Mouse (Mus musculus) heart, embryonic 10.5 days (tissue): ENCODE results near the gene Mdfi. TPM values are rescaled to one million over a fixed set of nuclear protein-coding genes. Genes with fewer than 3 reads are reported as not detected.

Experiments used
- DNase-seq: peaks from one replicate; pipeline ENCODE4 v3.0.0-alpha.2; 2017; ENCODE audit warnings: low spot score
- H3K27ac ChIP-seq: fragments of 300-500 bp; sonication (generic); 2 replicates; pipeline ENCODE4 v1.5.1; 2016; ENCODE audit warnings: mild to moderate bottlenecking
- H3K27me3 ChIP-seq: fragments of 300-500 bp; sonication (generic); 2 replicates; pipeline ENCODE4 v1.6.1; 2016; ENCODE audit warnings: mild to moderate bottlenecking; ENCODE audit not compliant: poor library complexity, insufficient read depth, severe bottlenecking
- H3K36me3 ChIP-seq: fragments of 300-500 bp; sonication (generic); 2 replicates; pipeline ENCODE4 v1.6.1; 2016; ENCODE audit warnings: mild to moderate bottlenecking, moderate library complexity
- H3K4me1 ChIP-seq: fragments of 300-500 bp; sonication (generic); 2 replicates; pipeline ENCODE4 v1.6.1; 2016; ENCODE audit warnings: mild to moderate bottlenecking
- H3K4me3 ChIP-seq: fragments of 300-500 bp; sonication (generic); 2 replicates; pipeline ENCODE4 v1.5.1; 2016; ENCODE audit warnings: mild to moderate bottlenecking, moderate library complexity
- H3K9me3 ChIP-seq: fragments of 300-500 bp; sonication (generic); 2 replicates; pipeline ENCODE4 v1.6.1; 2016; ENCODE audit warnings: mild to moderate bottlenecking, moderate library complexity
- WGBS: fragments of 180-500 bp; shearing (Covaris S2); methylation state at CpG from one replicate; pipeline ENCODE4 v1.1.7; 2016; 5-methylcytosine and 5-hydroxymethylcytosine counted together
- polyA plus RNA-seq: library from polyadenylated mRNA; unstranded; fragments of >200 nt; fragmentation: Nextera tagmentation; extraction: Ambion mirVana; gene quantifications from 2 replicates; pipeline ENCODE4 v1.2.1, GENCODE M21; 2016

Gene Mdfi
- polyA plus RNA-seq, 1 experiment from 2014 or later: 17.7 TPM

GRCm38 (mm10) chr17:47788996-47789395 lies 45.5 kb downstream of the Mdfi start:
- no peak for DNase-seq
- peaks cover 69% of the 10 kb centered on the region for H3K4me1 ChIP-seq
- 72% methylated on average over 6 of the region's 6 CpGs for WGBS
- H3K27ac ChIP-seq: no peak overlapping the region
- peaks cover 37% of the 10 kb centered on the region for H3K27me3 ChIP-seq
- no peak overlapping the region for H3K4me3 ChIP-seq
- peaks cover 20% of the 10 kb centered on the region for H3K36me3 ChIP-seq
- no peaks in the 10 kb centered on the region for H3K9me3 ChIP-seq

- no peaks in the 10 kb centered on the region for H3K9me3 ChIP-seq
- peaks cover 69% of the 10 kb centered on the region for H3K4me1 ChIP-seq
- H3K27ac ChIP-seq: peak overlapping the region; percentile 42; the same call in 1 of the 2 replicates
- WGBS: 3% methylated on average over 4 of the region's 4 CpGs
- H3K36me3 ChIP-seq: peaks cover 20% of the 10 kb centered on the region
- peaks cover 37% of the 10 kb centered on the region for H3K27me3 ChIP-seq
- no peak for DNase-seq
- H3K4me3 ChIP-seq: no peak overlapping the region
Measured at GRCm38 (mm10) chr17:47788306-47788705, 46.2 kb downstream of the Mdfi start.

DNA sequence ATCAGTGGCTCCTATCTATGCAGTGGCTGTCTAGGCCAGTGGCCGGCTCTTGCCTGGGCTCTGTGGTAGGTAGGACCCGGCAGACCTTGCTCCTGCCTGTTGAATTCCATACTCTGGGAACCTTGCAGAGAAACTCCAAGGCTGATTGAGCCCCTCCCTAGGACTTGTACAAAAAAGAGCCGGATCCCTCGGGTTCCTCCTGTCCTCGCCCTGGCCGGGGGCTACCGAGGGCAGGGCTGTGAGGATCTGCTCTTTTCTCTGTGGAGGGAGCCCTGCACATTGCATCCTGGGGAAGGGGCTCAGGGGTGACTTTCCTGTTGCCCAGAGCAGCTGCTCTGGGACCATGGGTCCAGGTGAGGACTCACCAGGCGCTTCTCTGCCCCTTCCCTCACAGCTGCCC lies 46.9 kb downstream of the Mdfi start:
- H3K27ac ChIP-seq: peak overlapping the region; percentile 42; the same call in 1 of the 2 replicates
- peaks cover 20% of the 10 kb centered on the region for H3K36me3 ChIP-seq
- 43% methylated on average over 8 of the region's 8 CpGs for WGBS
- no peaks in the 10 kb centered on the region for H3K9me3 ChIP-seq
- no peak for DNase-seq
- H3K27me3 ChIP-seq: peaks cover 37% of the 10 kb centered on the region
- H3K4me3 ChIP-seq: no peak overlapping the region
- H3K4me1 ChIP-seq: peaks cover 69% of the 10 kb centered on the region

DNA sequence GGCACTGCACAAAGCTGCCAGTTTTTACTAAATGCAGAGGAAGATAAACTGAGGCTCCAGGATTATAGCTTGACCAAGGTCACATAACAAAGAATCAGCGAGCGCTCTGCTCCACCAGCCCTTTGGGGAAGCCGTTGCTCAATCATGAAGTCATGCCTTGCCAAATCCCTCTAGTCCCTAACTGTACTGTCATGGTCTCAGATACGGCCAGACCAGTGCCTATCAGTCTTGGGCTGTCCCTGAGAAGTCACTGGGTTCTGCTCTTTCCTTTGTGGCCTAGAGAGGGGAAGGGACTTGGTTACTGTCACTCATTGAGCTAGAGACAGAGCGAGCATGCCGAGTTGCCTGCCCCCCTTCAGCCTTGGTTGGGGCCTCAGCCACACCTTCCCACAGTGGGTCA lies 50.1 kb downstream of the Mdfi start:
- DNase-seq: no peak
- H3K27ac ChIP-seq: no peak overlapping the region
- no peaks in the 10 kb centered on the region; the same call in 1 of the 2 replicates for H3K36me3 ChIP-seq
- WGBS: 75% methylated on average over 6 of the region's 6 CpGs
- peaks cover 26% of the 10 kb centered on the region; the same call in 1 of the 2 replicates for H3K27me3 ChIP-seq
- peaks cover 70% of the 10 kb centered on the region for H3K4me1 ChIP-seq
- no peaks in the 10 kb centered on the region for H3K9me3 ChIP-seq
- no peak overlapping the region for H3K4me3 ChIP-seq

- Histone ChIP-seq H3K27me3 (peaks cover 21% of the 10 kb centered on the region; the same call in 1 of the 2 replicates), H3K4me3 (no peak overlapping the region), H3K27ac (0 out of 2 replicates have a peak overlapping the region, but pooled peaks have one; percentile 13), H3K36me3 (no peaks in the 10 kb centered on the region), H3K9me3 (no peaks in the 10 kb centered on the region), H3K4me1 (peaks cover 67% of the 10 kb centered on the region)
- DNase-seq: no peak
- WGBS: 71% methylated on average over 8 of the region's 8 CpGs
Measured at GRCm38 (mm10) chr17:47783445-47784223, 50.9 kb downstream of the Mdfi start.

GRCm38 (mm10) chr17:47782486-47782885 lies 52.0 kb downstream of the Mdfi start:
- H3K27ac ChIP-seq: no peak overlapping the region
- H3K4me3 ChIP-seq: no peak overlapping the region
- H3K4me1 ChIP-seq: peaks cover 58% of the 10 kb centered on the region
- no peak for DNase-seq
- no peaks in the 10 kb centered on the region for H3K36me3 ChIP-seq
- H3K27me3 ChIP-seq: peaks cover 16% of the 10 kb centered on the region; the same call in 1 of the 2 replicates
- WGBS: 80% methylated on average over 3 of the region's 3 CpGs
- H3K9me3 ChIP-seq: no peaks in the 10 kb centered on the region

- DNase-seq: no peak
- Histone ChIP-seq H3K4me3 (no peak overlapping the region), H3K27ac (no peak overlapping the region), H3K9me3 (no peaks in the 10 kb centered on the region), H3K36me3 (no peaks in the 10 kb centered on the region), H3K27me3 (peaks cover 2% of the 10 kb centered on the region; the same call in 1 of the 2 replicates), H3K4me1 (peaks cover 54% of the 10 kb centered on the region)
- 73% methylated on average over 10 of the region's 10 CpGs for WGBS
Measured at GRCm38 (mm10) chr17:47780470-47780869, 54.0 kb downstream of the Mdfi start.

GRCm38 (mm10) chr17:47777141-47777540 lies 57.4 kb downstream of the Mdfi start:
- H3K36me3 ChIP-seq: peaks cover 3% of the 10 kb centered on the region; the same call in 1 of the 2 replicates
- peaks cover 6% of the 10 kb centered on the region for H3K9me3 ChIP-seq
- no peak overlapping the region for H3K4me3 ChIP-seq
- H3K27ac ChIP-seq: peak overlapping the region; percentile 59; the same call in 1 of the 2 replicates
- H3K27me3 ChIP-seq: no peaks in the 10 kb centered on the region
- DNase-seq: no peak
- 36% methylated on average over 2 of the region's 2 CpGs for WGBS
- peaks cover 32% of the 10 kb centered on the region for H3K4me1 ChIP-seq

- DNase-seq: no peak
- Histone ChIP-seq H3K27me3 (0 out of 2 replicates have a peak, but pooled peaks cover 4% of the 10 kb centered on the region), H3K4me1 (peaks cover 50% of the 10 kb centered on the region), H3K9me3 (peaks cover 10% of the 10 kb centered on the region), H3K36me3 (peaks cover 9% of the 10 kb centered on the region; the same call in 1 of the 2 replicates), H3K27ac (peak overlapping the region; percentile 47; the same call in 1 of the 2 replicates), H3K4me3 (no peak overlapping the region)
- WGBS: 65% methylated on average over 6 of the region's 6 CpGs
Measured at GRCm38 (mm10) chr17:47773604-47774003, 60.9 kb downstream of the Mdfi start.

- H3K27me3 ChIP-seq: 0 out of 2 replicates have a peak, but pooled peaks cover 4% of the 10 kb centered on the region
- whole genome bisulfite sequencing: 86% methylated on average over 11 of the region's 11 CpGs
- no peak overlapping the region for H3K4me3 ChIP-seq
Measured at GRCm38 (mm10) chr17:47769389-47770299, 64.8 kb downstream of the Mdfi start.

GRCm38 (mm10) chr17:47768707-47769276 lies 65.7 kb downstream of the Mdfi start:
- DNase-seq: no peak
- Histone ChIP-seq H3K4me3 (peak overlapping the region; percentile 9; the same call in 1 of the 2 replicates), H3K27ac (peak overlapping the region; percentile 48; the same call in 1 of the 2 replicates), H3K4me1 (peaks cover 50% of the 10 kb centered on the region), H3K27me3 (0 out of 2 replicates have a peak, but pooled peaks cover 4% of the 10 kb centered on the region), H3K9me3 (peaks cover 10% of the 10 kb centered on the region), H3K36me3 (peaks cover 9% of the 10 kb centered on the region; the same call in 1 of the 2 replicates)
- WGBS: 36% methylated on average over 12 of the region's 12 CpGs

More at GRCm38 (mm10) chr17:47769389-47770299, 64.8 kb downstream of the Mdfi start:
- H3K27ac ChIP-seq: no peak overlapping the region
- H3K36me3 ChIP-seq: peaks cover 9% of the 10 kb centered on the region; the same call in 1 of the 2 replicates
- no peak for DNase-seq
- H3K9me3 ChIP-seq: peaks cover 10% of the 10 kb centered on the region
- H3K4me1 ChIP-seq: peaks cover 47% of the 10 kb centered on the region

DNA sequence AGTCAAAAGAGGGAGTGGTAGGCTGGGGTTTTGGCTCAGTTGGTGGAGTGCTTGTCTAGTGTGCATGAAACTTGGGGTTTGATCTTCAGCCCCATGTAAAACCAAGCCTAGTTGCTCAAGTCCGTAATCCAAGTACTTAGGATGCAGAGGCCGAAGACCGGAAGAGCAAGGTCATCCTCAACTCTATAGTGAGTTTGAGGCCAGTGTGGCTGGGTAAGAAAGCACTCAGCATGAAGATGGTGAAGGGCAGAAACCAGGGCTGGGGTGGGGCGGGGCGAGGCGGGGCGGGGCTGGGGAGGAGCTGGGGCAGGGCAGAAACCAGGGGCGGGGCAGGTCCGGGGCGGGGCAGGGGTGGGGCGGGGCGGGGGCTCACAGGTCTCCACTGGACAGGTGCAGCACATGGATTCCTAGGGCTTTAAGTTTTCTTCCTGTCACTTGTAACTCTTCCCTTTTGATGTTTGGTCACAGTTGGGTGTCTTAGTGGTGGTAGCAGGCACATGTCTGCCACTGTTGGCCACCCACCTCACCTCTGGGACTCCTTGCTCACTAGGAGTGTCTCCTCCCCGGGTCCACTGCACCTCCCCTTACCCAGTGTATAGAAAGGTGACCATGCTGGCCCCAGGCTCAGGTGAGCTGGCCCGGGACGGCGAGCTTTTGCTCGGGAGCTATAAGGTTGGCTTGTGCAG lies 66.9 kb downstream of the Mdfi start:
- Histone ChIP-seq H3K4me1 (peaks cover 56% of the 10 kb centered on the region), H3K4me3 (no peak overlapping the region), H3K9me3 (peaks cover 8% of the 10 kb centered on the region), H3K27me3 (0 out of 2 replicates have a peak, but pooled peaks cover 4% of the 10 kb centered on the region), H3K36me3 (peaks cover 9% of the 10 kb centered on the region; the same call in 1 of the 2 replicates), H3K27ac (no peak overlapping the region)
- no peak for DNase-seq
- 48% methylated on average over 11 of the region's 17 CpGs for WGBS
